Mouse (Mus musculus): ENCODE measurements around the gene Eva1a.

The Eva1a gene

DNA sequence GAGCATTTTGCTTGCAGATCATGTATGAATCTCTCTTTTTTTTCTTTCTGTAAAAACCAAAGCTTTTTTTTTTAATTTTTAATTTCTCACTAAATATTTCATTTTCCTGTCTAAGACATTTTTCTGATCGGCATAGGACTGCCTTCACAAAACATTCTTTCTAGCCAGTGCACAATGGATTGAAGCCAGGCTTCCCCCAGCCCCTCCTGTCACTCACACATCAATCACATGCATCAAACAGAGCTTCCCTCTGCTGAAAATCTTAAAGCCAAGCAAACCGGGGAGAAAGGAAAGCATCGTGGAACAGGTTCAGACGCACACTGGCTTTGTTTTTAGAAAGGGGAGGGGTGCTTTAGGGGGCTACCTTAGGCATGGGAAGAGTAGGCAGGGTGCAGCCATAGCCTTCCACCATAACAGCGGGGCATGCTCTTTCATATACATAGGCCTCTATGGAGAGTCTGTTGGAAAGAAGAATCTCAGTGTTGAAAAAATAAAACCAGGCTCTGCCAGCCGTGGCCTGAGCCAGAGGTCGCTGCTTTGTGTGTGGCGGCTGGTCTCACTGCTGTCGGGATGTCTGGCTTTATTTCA, 88.9 kb downstream of the Eva1a start:
- DNase-seq: no peak

DNA sequence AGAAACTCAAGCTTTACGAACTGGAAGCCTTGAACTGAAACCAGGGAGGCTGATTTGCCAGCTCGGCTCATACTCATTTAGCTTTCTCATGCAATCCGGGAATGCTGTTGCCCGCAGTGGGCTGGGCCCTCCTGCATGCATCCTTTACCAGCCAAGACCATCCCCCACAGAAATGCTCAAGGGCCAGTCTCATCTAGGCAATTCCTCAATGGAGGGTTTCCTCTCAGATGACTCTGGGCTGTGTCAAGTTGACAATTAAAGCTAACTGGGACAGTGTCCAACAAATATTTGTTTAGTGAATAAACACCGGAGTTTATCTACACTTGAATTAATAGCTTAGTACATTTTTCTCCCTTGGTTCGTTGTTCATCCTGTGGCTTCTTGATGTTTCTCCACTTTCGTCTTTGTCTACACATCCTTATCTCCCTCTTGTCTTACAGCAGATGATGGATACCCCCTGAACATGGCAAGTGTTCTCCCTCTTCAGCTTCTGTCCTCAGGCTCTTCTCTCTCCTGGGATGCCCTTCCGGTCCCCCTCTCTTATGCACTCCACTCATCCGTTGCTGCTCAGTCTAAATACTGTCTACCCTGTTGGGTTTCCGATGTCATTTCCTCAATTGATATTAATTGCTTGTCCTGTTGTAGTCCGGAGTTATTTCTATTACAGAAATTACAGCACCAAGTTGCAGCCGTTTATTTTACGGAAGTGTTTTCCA, 92.2 kb downstream of the Eva1a start:
- DNase-seq: no peak

- DNase-seq: no peak
Measured at GRCm38 (mm10) chr6:82133592-82133978, 92.7 kb downstream of the Eva1a start.

DNA sequence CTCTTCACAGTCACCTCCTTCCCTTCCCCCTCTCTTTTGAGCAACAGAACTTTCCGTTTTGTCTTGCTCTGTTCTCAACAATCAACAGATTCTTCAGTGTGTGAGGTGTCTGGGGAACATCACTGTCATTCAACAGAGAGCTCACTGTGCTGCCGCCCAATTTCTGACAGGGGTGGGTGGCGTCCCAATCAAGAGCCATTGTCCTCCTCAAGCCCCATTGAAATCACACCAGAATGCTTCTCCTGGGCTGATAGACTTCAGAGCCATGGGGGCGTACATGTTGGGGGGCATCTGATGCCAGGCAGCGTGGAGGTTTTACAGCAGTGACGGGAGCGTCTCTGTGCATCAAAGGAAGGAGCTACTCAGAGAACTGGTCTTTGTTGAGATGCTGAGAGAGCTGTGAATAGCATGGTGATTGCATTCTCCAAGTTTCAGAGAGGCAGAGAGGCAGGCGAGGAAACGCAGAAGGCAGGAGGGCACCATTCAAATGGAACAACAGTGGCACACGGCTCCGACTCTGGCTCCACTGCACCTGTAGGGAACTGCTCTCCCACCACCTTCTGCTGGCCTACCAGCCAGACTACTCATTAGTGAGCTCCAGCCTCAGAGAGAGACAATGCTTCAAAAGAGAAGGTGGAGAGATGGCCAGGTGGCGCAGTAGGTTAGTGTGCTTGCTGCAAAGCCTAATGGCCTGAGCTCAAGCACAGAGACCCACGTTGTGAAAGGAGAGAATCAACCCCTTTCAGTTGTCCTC, 95.3 kb downstream of the Eva1a start:
- DNase-seq: no peak

Measured in thymus, postnatal 14 days (tissue).